Mouse (Mus musculus) limb, embryonic 12.5 days (tissue): ENCODE data around the gene Naa15. TPM values are rescaled to one million over a fixed set of nuclear protein-coding genes. Genes with fewer than 3 reads are reported as not detected.

Source experiments
- ATAC-seq: fragments of 200-750 bp; cut with Nextera tagmentation; 2 replicates; pipeline ENCODE4 v1.8.0; 2017; ENCODE audit warnings: low read depth, moderate TSS enrichment; ENCODE audit not compliant: insufficient number of reproducible peaks, insufficient read depth, low FRiP score, low TSS enrichment
- H3K27ac ChIP-seq: fragments of 300-500 bp; sonication (generic); 2 replicates; pipeline ENCODE4 v1.5.1; 2016; ENCODE audit warnings: mild to moderate bottlenecking, moderate library complexity
- H3K27me3 ChIP-seq: fragments of 300-500 bp; sonication (generic); 2 replicates; pipeline ENCODE4 v1.6.1; 2016; ENCODE audit warnings: mild to moderate bottlenecking, moderate library complexity
- H3K36me3 ChIP-seq: fragments of 300-500 bp; sonication (generic); 2 replicates; pipeline ENCODE4 v1.6.1; 2016; ENCODE audit warnings: mild to moderate bottlenecking, moderate library complexity
- H3K4me1 ChIP-seq: fragments of 300-500 bp; sonication (generic); replicated peaks from 2 replicates; pipeline ENCODE4 v1.6.1; 2016
- H3K4me2 ChIP-seq: fragments of 300-500 bp; sonication (generic); 2 replicates; pipeline ENCODE4 v1.6.1; 2016; ENCODE audit warnings: mild to moderate bottlenecking, moderate library complexity
- H3K4me3 ChIP-seq: fragments of 300-500 bp; sonication (generic); replicated peaks from 2 replicates; pipeline ENCODE4 v1.5.1; 2016; ENCODE audit warnings: mild to moderate bottlenecking
- H3K9ac ChIP-seq: fragments of 300-500 bp; sonication (generic); replicated peaks from 2 replicates; pipeline ENCODE4 v1.6.1; 2016; ENCODE audit warnings: mild to moderate bottlenecking, moderate library complexity
- H3K9me3 ChIP-seq: fragments of 300-500 bp; sonication (generic); 2 replicates; pipeline ENCODE4 v1.6.1; 2016; ENCODE audit warnings: mild to moderate bottlenecking, moderate library complexity
- WGBS: fragments of 180-500 bp; shearing (Covaris S2); methylation state at CpG from one replicate; pipeline ENCODE4 v1.1.7; 2016; 5-methylcytosine and 5-hydroxymethylcytosine counted together
- polyA plus RNA-seq: library from polyadenylated mRNA; unstranded; fragments of >200 nt; fragmentation: Nextera tagmentation; extraction: Ambion mirVana; gene quantifications from 2 replicates; pipeline ENCODE4 v1.2.1, GENCODE M21; 2016

The Naa15 gene
- polyA plus RNA-seq, 1 experiment from 2014 or later = 60.6 TPM

DNA sequence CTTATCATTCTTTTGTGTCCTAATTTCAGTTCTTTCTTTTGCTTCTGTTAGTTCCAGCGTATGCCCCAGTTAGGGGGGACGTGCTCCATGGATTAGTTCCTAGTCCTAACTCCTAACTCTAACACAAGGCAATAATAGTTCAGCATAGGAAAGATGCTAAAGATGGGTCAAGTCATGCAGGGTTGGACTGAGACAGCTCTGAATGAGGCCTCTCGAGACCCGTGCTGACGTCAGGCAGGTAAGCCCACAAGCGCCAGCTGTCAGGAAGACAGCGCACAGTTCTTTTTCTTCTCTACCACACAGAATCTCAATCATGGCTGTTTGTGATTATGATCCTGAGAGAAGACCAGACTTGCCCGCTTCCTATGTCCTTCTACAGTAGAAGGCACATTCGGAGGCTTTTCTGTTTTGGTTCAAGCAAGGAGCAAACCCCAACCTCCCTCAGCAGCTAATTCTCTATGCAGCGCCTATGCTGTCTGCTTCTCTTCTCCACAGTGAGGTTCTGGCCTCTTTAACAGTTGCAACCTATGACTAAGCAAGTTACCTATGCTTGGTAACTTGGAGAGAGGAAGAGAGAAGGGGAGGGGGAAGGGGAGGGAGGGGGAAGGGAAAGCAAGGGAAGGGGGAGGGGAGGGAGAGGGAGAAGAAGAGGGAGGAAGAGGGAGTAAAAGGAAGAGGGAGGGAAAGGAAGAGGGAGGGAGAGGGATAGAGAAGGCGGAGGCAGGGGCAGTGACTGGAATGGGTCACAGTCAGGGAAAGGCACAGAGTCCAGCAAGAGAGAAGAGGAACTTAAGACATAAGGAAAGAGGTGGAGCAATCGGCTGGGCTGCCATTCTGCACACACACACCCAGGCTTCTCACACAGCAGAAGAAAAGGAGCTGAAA, 103.2 kb downstream of the Naa15 start:
- 76% methylated on average over 12 of the region's 12 CpGs for WGBS
- Histone ChIP-seq H3K36me3 (peaks cover 41% of the 10 kb centered on the region), H3K9ac (no peak overlapping the region), H3K4me3 (no peak overlapping the region), H3K4me2 (no peak overlapping the region), H3K27ac (no peak overlapping the region), H3K4me1 (0 out of 2 replicates have a peak, but pooled peaks cover 6% of the 10 kb centered on the region), H3K9me3 (no peaks in the 10 kb centered on the region), H3K27me3 (no peaks in the 10 kb centered on the region)
- ATAC-seq = no peak

DNA sequence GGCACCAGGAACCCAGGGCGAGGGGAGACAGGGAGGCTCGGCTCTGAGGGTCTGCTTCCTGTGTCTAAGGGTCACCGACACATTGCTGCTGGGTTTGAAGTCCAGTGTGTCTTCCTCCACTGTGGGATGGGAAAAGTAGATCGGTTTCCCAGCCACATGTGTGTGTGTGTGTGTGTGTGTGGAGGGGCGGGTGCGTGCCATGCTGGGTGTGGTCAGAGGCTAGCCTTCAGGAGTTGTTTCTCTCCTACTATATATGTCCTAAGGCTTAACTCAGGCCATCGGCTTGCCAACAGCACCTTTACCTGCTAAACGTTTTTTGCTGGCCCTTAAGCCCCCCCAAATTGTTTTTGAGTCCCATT, 103.8 kb downstream of the Naa15 start:
- H3K4me3 ChIP-seq = no peak overlapping the region
- 0 out of 2 replicates have a peak, but pooled peaks cover 6% of the 10 kb centered on the region for H3K4me1 ChIP-seq
- no peaks in the 10 kb centered on the region for H3K27me3 ChIP-seq
- no peak for ATAC-seq
- H3K27ac ChIP-seq = no peak overlapping the region
- WGBS = 72% methylated on average over 8 of the region's 8 CpGs
- no peaks in the 10 kb centered on the region for H3K9me3 ChIP-seq
- no peak overlapping the region for H3K4me2 ChIP-seq
- peaks cover 47% of the 10 kb centered on the region for H3K36me3 ChIP-seq
- no peak overlapping the region for H3K9ac ChIP-seq

DNA sequence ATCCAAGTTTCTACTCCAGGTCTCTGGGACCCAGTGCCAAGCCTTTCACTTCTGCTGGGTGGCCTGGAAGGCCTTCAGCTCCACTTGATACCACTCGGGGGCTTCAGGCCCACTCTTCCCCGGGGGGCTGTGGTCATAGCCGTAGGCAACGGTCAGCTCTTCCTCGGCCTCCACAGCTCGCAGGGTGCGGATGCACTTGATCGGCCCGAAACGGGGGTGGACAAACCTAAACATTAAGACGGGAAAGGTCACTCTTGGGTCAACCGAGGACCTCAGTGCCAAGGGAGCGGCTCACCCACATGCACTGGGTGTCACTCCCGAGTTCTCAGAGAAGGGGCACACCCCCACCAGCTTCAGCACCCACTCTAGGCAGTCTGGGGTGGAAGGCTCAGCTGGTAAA, 106.3 kb downstream of the Naa15 start:
- Histone ChIP-seq H3K9ac (no peak overlapping the region), H3K4me2 (no peak overlapping the region), H3K4me1 (0 out of 2 replicates have a peak, but pooled peaks cover 6% of the 10 kb centered on the region), H3K27me3 (no peaks in the 10 kb centered on the region), H3K4me3 (no peak overlapping the region), H3K27ac (no peak overlapping the region), H3K9me3 (no peaks in the 10 kb centered on the region), H3K36me3 (peaks cover 72% of the 10 kb centered on the region)
- 92% methylated on average over 14 of the region's 14 CpGs for WGBS
- no peak for ATAC-seq

DNA sequence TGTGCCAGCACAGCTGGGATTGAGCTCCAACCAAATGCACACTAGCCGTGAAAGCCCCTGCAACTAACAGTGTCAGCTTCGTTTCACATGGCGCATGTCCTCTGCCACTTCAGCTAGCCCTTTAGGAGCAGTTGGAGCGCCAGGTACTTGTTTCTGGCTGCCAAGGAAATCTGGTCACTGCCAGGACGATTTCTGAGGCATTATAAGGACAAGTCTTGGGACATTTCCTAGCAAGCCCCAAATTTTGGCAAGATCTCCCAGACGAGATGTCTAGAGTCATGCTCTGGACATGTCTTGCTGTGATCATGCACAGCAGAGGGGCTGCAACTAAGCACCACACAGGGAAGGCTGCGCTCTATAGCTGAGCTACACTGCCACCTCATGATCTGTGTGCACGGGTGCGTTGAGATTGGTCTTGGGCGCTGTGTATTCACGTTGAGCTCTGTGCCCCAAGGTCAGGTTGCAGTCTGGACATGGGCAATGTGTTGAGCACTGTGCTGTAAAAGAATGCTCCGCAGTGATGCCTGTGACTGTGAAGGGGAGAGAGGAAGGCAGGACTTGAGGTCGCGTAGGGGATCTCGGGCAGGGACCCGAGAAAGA, 110.3 kb downstream of the Naa15 start:
- 82% methylated on average over 16 of the region's 16 CpGs for WGBS
- ATAC-seq = no peak
- Histone ChIP-seq H3K4me2 (no peak overlapping the region), H3K9ac (no peak overlapping the region), H3K27me3 (no peaks in the 10 kb centered on the region), H3K4me3 (no peak overlapping the region), H3K4me1 (no peaks in the 10 kb centered on the region), H3K9me3 (no peaks in the 10 kb centered on the region), H3K27ac (no peak overlapping the region), H3K36me3 (peaks cover 96% of the 10 kb centered on the region)

Other genes with a start within 250 kb of the Naa15 start
- gene Noct, start 190.7 kb upstream of the Naa15 start, polyA plus RNA-seq = 14.8 and 15.4 TPM in 2 replicates
- 56.6 and 59.3 TPM in 2 replicates for gene Elf2, start 74.5 kb upstream of the Naa15 start, polyA plus RNA-seq
- gene Mgarp, start 18.4 kb upstream of the Naa15 start, polyA plus RNA-seq = 3.8 and 4.8 TPM in 2 replicates
- 737 and 751 TPM in 2 replicates for gene Ndufc1, start 6.2 kb upstream of the Naa15 start, polyA plus RNA-seq
- gene Rab33b, start 68.8 kb downstream of the Naa15 start, polyA plus RNA-seq = 23.9 and 24.2 TPM in 2 replicates
- gene Setd7, start 145.7 kb downstream of the Naa15 start, polyA plus RNA-seq = 4.8 and 5.2 TPM in 2 replicates
- 1.1 and 1.4 TPM in 2 replicates for gene Mgst2, start 245.2 kb downstream of the Naa15 start, polyA plus RNA-seq